8 mouse cellular contexts compared by ENCODE assay signal in genomic region chr12:105009370-105010212, GRCm38 (mm10). TPM values are rescaled to one million over a fixed set of nuclear protein-coding genes. Genes with fewer than 3 reads are reported as not detected.
A peak's percentile ranks its signal among the peaks of the same experiment; 100 is the strongest.
DNase-seq lines count a peak whose midpoint lies in the region; ATAC-seq and TF ChIP-seq lines count a peak whose summit lies in the region.

Gene Syne3 (minus strand): TSS chr12:105009809.

- ATAC-seq in forebrain, embryonic 16.5 days, result peak; percentile 50
- peak; percentile 24 for ATAC-seq in megakaryocyte progenitor cell, adult 5-6 weeks (replicated peaks; ENCODE audit: poor library complexity)

- peak within 1 kb of the TSS; percentile 56 for H3K9ac ChIP-seq in forebrain, embryonic 16.5 days (replicated peaks; ENCODE audit: low read depth, low read length)

- H3K27ac ChIP-seq in forebrain, embryonic 16.5 days (ENCODE audit: low read length), result no peak within 1 kb of the TSS
- H3K27ac ChIP-seq in hindbrain, embryonic 10.5 days, result peak within 1 kb of the TSS; percentile 71

- H3K4me1 ChIP-seq in E14TG2a.4 (replicated peaks; ENCODE audit: low read depth, low read length), result peaks cover 85% of the 10 kb centered on the region
- peaks cover 15% of the 10 kb centered on the region for H3K4me1 ChIP-seq in forebrain, embryonic 16.5 days (replicated peaks; ENCODE audit: control insufficient read depth, insufficient read depth, low read length)
- peaks cover 24% of the 10 kb centered on the region for H3K4me1 ChIP-seq in hindbrain, embryonic 10.5 days (replicated peaks)

- H3K4me2 ChIP-seq in forebrain, embryonic 16.5 days (ENCODE audit: low read length), result peak within 1 kb of the TSS; percentile 94

- H3K9me3 ChIP-seq in E14TG2a.4 (ENCODE audit: low read length), result no peaks in the 10 kb centered on the region
- no peaks in the 10 kb centered on the region for H3K9me3 ChIP-seq in forebrain, embryonic 16.5 days (ENCODE audit: control insufficient read depth, low read length)
- no peaks in the 10 kb centered on the region for H3K9me3 ChIP-seq in hindbrain, embryonic 10.5 days

- no peaks in the 10 kb centered on the region for H3K36me3 ChIP-seq in E14TG2a.4 (ENCODE audit: insufficient read depth, low read length)
- no peaks in the 10 kb centered on the region for H3K36me3 ChIP-seq in forebrain, embryonic 16.5 days (ENCODE audit: control insufficient read depth, insufficient read depth)
- H3K36me3 ChIP-seq in hindbrain, embryonic 10.5 days, result no peaks in the 10 kb centered on the region

- under 1% methylated on average over 66 of the region's 66 CpGs for WGBS in forebrain, embryonic 16.5 days
- under 1% methylated on average over 66 of the region's 66 CpGs for whole genome bisulfite sequencing in hindbrain, embryonic 10.5 days

- peaks cover 74% of the 10 kb centered on the region for H3K27me3 ChIP-seq in E14TG2a.4 (ENCODE audit: insufficient read depth, low read length)
- peaks cover 19% of the 10 kb centered on the region for H3K27me3 ChIP-seq in forebrain, embryonic 16.5 days (replicated peaks; ENCODE audit: control insufficient read depth, insufficient read depth, low read length)
- peaks cover 79% of the 10 kb centered on the region for H3K27me3 ChIP-seq in hindbrain, embryonic 10.5 days (ENCODE audit: insufficient read depth, poor library complexity, severe bottlenecking)

- H3K4me3 ChIP-seq in E14TG2a.4 (replicated peaks; ENCODE audit: low read length), result peak within 1 kb of the TSS; percentile 87
- H3K4me3 ChIP-seq in forebrain, embryonic 16.5 days (replicated peaks; ENCODE audit: low read length), result peak within 1 kb of the TSS; percentile 57
- H3K4me3 ChIP-seq in hindbrain, embryonic 10.5 days, result peak within 1 kb of the TSS; percentile 74

- TF ChIP-seq CTCF in E14TG2a.4 (conservative IDR thresholded peaks at IDR 0.05; ENCODE audit: low read length), result no peak

- peak; percentile 85 for DNase-seq in adrenal gland, postnatal 25 days
- peak; percentile 44 for DNase-seq in hindbrain, embryonic 10.5 days (ENCODE audit: low spot score)
- peak; percentile 47 to 62 for DNase-seq in left cerebral cortex, adult 8-10 months (ENCODE audit: low spot score in 2 of 2)
- peak; percentile 63 for DNase-seq in right cerebral cortex, postnatal 14 days
- peak; percentile 78 for DNase-seq in yolk sac, embryonic 10.5 days (ENCODE audit: low spot score)

RNA-seq across cellular contexts. Expression of gene Syne3, which starts in this region (rescaled TPM):
- total RNA-seq in adrenal gland, postnatal 25 days (2021), result 8.6 and 14.8 TPM in 2 replicates
- 0.20 and 0.30 TPM in 2 replicates for polyA plus RNA-seq in forebrain, embryonic 16.5 days (2015; fragmentation: Nextera tagmentation; extraction: Ambion mirVana)
- 0.09 and 0.15 TPM in 2 replicates for polyA plus RNA-seq in hindbrain, embryonic 10.5 days (2016; fragmentation: Nextera tagmentation; extraction: Ambion mirVana)
- total RNA-seq in left cerebral cortex, adult 8-10 months (2022), result 1 to 10 TPM; 2.0 to 3.0 (median 2.8) TPM
- 10.1 and 13.1 TPM in 2 replicates for total RNA-seq in megakaryocyte progenitor cell, adult 5-6 weeks (2015)
- total RNA-seq in megakaryocyte progenitor cell, adult 5-6 weeks (2017), result 19.5 and 21.1 TPM in 2 replicates

Comparison
In these comparisons a context has a peak if more than half of its experiments do, and no peak if none do; other contexts are left out.
1. Peak in ATAC-seq, H3K4me3 ChIP-seq, H3K9ac ChIP-seq and H3K4me2 ChIP-seq in forebrain, embryonic 16.5 days; RNA of the gene not detected or under 1 TPM.
2. Peak in DNase-seq, H3K4me3 ChIP-seq and H3K27ac ChIP-seq in hindbrain, embryonic 10.5 days; RNA of the gene not detected or under 1 TPM.